Mouse (Mus musculus): ENCODE measurements around the gene Dntt. TPM values are rescaled to one million over a fixed set of nuclear protein-coding genes. Genes with fewer than 3 reads are reported as not detected.

Dntt gene
- total RNA-seq, 2 experiments from 2014 or later, result not detected

Other genes with a start within 250 kb of the Dntt start
- gene Ccnj, start 198.0 kb upstream of the Dntt start, total RNA-seq (2021), result 1 to 10 TPM; 4.1 to 5.1 TPM
- 1 to 10 TPM; 6.7 to 7.9 TPM for gene Zfp518a, start 134.6 kb upstream of the Dntt start, total RNA-seq (2021)
- gene Blnk, start 34.7 kb upstream of the Dntt start, total RNA-seq (2021), result 1 to 10 TPM; 1.6 to 2.0 TPM
- gene Opalin, start 47.8 kb downstream of the Dntt start, total RNA-seq (2021), result not detected
- gene Tll2, start 177.6 kb downstream of the Dntt start, total RNA-seq (2021), result under 1 TPM; 0.43 to 0.47 TPM
- 10 to 100 TPM; 73.5 to 75.7 TPM for gene Tm9sf3, start 234.7 kb downstream of the Dntt start, total RNA-seq (2021)